10 mouse cellular contexts compared by ENCODE assay signal in the genomic region with DNA sequence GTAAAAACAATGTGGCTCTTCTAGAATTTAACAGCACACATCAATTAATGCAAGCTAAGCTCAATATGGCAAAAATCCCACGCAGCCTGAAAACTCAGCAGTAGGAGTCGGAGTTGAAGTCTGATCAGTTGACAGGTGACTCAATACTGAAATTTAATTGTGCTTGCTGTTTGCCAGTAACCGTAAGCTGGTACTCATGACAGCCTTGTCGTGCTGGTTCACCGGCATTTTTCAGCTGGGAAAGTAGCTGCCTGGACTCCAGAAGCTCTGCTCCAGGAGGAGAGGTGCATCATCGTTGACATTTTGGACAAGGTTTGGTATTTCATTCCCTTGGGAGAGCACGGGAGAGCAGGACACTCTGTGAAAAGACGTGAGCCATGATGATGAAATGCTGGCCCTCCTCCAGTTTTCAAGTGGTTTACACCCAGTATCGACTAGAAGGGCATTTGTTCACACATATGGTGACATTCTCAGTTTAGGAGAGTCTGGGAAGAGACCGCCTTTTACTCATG.
DNase-seq lines count a peak whose midpoint lies in the region; ATAC-seq lines count a peak whose summit lies in the region.
"Had no signal": no experiment of that assay in that cellular context is flagged by ENCODE, and none has a peak within 500 bp of the region (broad histone marks: within the 10 kb centered on the region; RNA-seq: fewer than 3 reads in every experiment).

No protein-coding gene starts in this region.

- intact Hi-C loops in left cerebral cortex, postnatal 36 days (cut with DNase I) = loop anchor here (1.0 to 10.0 kb wide), 4 partner anchors 140 to 355 kb away; no protein-coding TSS in a partner anchor

- H3K27me3 ChIP-seq in midbrain, embryonic 14.5 days (ENCODE audit: control insufficient read depth, insufficient read depth, low read length) = no peaks in the 10 kb centered on the region
- H3K27me3 ChIP-seq: neural tube, embryonic 12.5 days; Patski had no signal

- no peak overlapping the region for H3K4me3 ChIP-seq in midbrain, embryonic 14.5 days (replicated peaks; ENCODE audit: low read depth, low read length)
- H3K4me3 ChIP-seq: neural tube, embryonic 12.5 days had no signal

- no peak overlapping the region for H3K4me2 ChIP-seq in midbrain, embryonic 14.5 days (ENCODE audit: low read length)
- H3K4me2 ChIP-seq: neural tube, embryonic 12.5 days had no signal

- H3K27ac ChIP-seq in midbrain, embryonic 14.5 days (replicated peaks; ENCODE audit: low read depth, low read length) = no peak overlapping the region
- H3K27ac ChIP-seq: neural tube, embryonic 12.5 days had no signal

- H3K9me3 ChIP-seq in midbrain, embryonic 14.5 days (ENCODE audit: control insufficient read depth, low read length) = no peaks in the 10 kb centered on the region
- H3K9me3 ChIP-seq: neural tube, embryonic 12.5 days had no signal

- H3K4me1 ChIP-seq in midbrain, embryonic 14.5 days (ENCODE audit: control insufficient read depth, insufficient read depth, low read length) = no peaks in the 10 kb centered on the region
- H3K4me1 ChIP-seq: neural tube, embryonic 12.5 days had no signal

- DNase-seq in heart, adult 11 months = peak; percentile 88
- DNase-seq in heart, adult 8-10 months (ENCODE audit: low spot score) = no peak
- peak; percentile 74 for DNase-seq in NIH3T3 (ENCODE audit: low read depth)
- peak; percentile 51 to 70 for DNase-seq in frontal cortex, postnatal 36 days (ENCODE audit: low spot score in 2 of 2)
- DNase-seq in left cerebral cortex, postnatal 36 days (ENCODE audit: low spot score in 2 of 2) = peak; percentile 34 to 37
- DNase-seq in urinary bladder, adult 18-20 months (ENCODE audit: low spot score in 2 of 2) = no peak
- no peak for DNase-seq in midbrain, embryonic 14.5 days

- H3K9ac ChIP-seq in midbrain, embryonic 14.5 days (replicated peaks; ENCODE audit: low read length) = no peak overlapping the region
- H3K9ac ChIP-seq: neural tube, embryonic 12.5 days had no signal

- H3K36me3 ChIP-seq in midbrain, embryonic 14.5 days (ENCODE audit: control insufficient read depth, insufficient read depth, low read length) = no peaks in the 10 kb centered on the region
- H3K36me3 ChIP-seq: neural tube, embryonic 12.5 days had no signal

- 84% methylated on average over 10 of the region's 10 CpGs for WGBS in midbrain, embryonic 14.5 days

- no peak for ATAC-seq in megakaryocyte progenitor cell, adult 5-6 weeks (replicated peaks; ENCODE audit: poor library complexity)
- ATAC-seq in midbrain, embryonic 14.5 days (ENCODE audit: low FRiP score, low TSS enrichment) = no peak
- ATAC-seq: Patski had no signal

Comparison
In these comparisons a context has a peak if more than half of its experiments do, and no peak if none do; other contexts are left out.
1. DNase-seq: peak in heart, adult 11 months (single experiment), NIH3T3 (single experiment), frontal cortex, postnatal 36 days (2 of 2) and left cerebral cortex, postnatal 36 days (2 of 2); none in heart, adult 8-10 months (single experiment), urinary bladder, adult 18-20 months (0 of 2) and midbrain, embryonic 14.5 days (single experiment).